Mouse (Mus musculus) urinary bladder, postnatal 14 days (tissue): ENCODE measurements around the gene Hes6.

Experiments
- DNase-seq: peaks from one replicate; pipeline ENCODE4 v3.0.0; 2021; ENCODE audit warnings: low spot score

Gene Hes6

GRCm38 (mm10) chr1:91441855-91442254, 28.0 kb upstream of the Hes6 start:
- DNase-seq, result no peak

GRCm38 (mm10) chr1:91439776-91440175, 25.9 kb upstream of the Hes6 start:
- no peak for DNase-seq

GRCm38 (mm10) chr1:91437573-91437972, 23.7 kb upstream of the Hes6 start:
- DNase-seq, result no peak

- no peak for DNase-seq
Observed at GRCm38 (mm10) chr1:91437083-91437400, 23.2 kb upstream of the Hes6 start.

- DNase-seq, result peak; percentile 87
Observed at GRCm38 (mm10) chr1:91436380-91437082, 22.7 kb upstream of the Hes6 start.

GRCm38 (mm10) chr1:91435606-91436130, 21.8 kb upstream of the Hes6 start:
- DNase-seq, result no peak

- no peak for DNase-seq
Observed at GRCm38 (mm10) chr1:91434905-91435304, 21.1 kb upstream of the Hes6 start.

- no peak for DNase-seq
Observed at GRCm38 (mm10) chr1:91430761-91431160, 16.9 kb upstream of the Hes6 start.

- DNase-seq, result no peak
Observed at GRCm38 (mm10) chr1:91429212-91429611, 15.4 kb upstream of the Hes6 start.

GRCm38 (mm10) chr1:91428614-91429013, 14.8 kb upstream of the Hes6 start:
- peak; percentile 89 for DNase-seq

- DNase-seq, result no peak
Observed at GRCm38 (mm10) chr1:91426397-91426796, 12.6 kb upstream of the Hes6 start.

GRCm38 (mm10) chr1:91420601-91421065, 6.8 kb upstream of the Hes6 start:
- no peak for DNase-seq

- no peak for DNase-seq
Observed at GRCm38 (mm10) chr1:91419862-91420600, 6.2 kb upstream of the Hes6 start.

GRCm38 (mm10) chr1:91417991-91418390, 4.2 kb upstream of the Hes6 start:
- no peak for DNase-seq

GRCm38 (mm10) chr1:91415311-91415710, 1.5 kb upstream of the Hes6 start:
- no peak for DNase-seq

- no peak for DNase-seq
Observed at GRCm38 (mm10) chr1:91414903-91415302, 1.1 kb upstream of the Hes6 start.

GRCm38 (mm10) chr1:91413536-91413897, 321 bp downstream of the Hes6 start:
- no peak for DNase-seq

- peak; percentile 93 for DNase-seq
Observed at GRCm38 (mm10) chr1:91413030-91413506, 770 bp downstream of the Hes6 start.

GRCm38 (mm10) chr1:91412286-91413029, 1.4 kb downstream of the Hes6 start:
- DNase-seq, result peak; percentile 25

- DNase-seq, result no peak
Observed at GRCm38 (mm10) chr1:91411631-91412285, 2.1 kb downstream of the Hes6 start.

GRCm38 (mm10) chr1:91407819-91408218, 6.0 kb downstream of the Hes6 start:
- no peak for DNase-seq
